Mouse (Mus musculus) adrenal gland, adult 2 months (tissue): ENCODE data around the gene BC017158. TPM values are rescaled to one million over a fixed set of nuclear protein-coding genes. Genes with fewer than 3 reads are reported as not detected.

Experiments
- DNase-seq: peaks from one replicate; pipeline ENCODE4 v3.0.0; 2021
- polyA plus RNA-seq: library from polyadenylated mRNA; depleted of rRNA; stranded (reverse); fragments of >200 nt; gene quantifications from 2 replicates; pipeline ENCODE4 v1.2.3, GENCODE M21; 2012
- total RNA-seq, 2 experiments: library from RNA; stranded (reverse); gene quantifications; 2 replicates each; pipeline ENCODE4 v1.2.3; 2021

Gene BC017158
- total and polyA plus RNA-seq, 3 experiments = 28.6 to 66.8 (median 33.0) TPM

DNA sequence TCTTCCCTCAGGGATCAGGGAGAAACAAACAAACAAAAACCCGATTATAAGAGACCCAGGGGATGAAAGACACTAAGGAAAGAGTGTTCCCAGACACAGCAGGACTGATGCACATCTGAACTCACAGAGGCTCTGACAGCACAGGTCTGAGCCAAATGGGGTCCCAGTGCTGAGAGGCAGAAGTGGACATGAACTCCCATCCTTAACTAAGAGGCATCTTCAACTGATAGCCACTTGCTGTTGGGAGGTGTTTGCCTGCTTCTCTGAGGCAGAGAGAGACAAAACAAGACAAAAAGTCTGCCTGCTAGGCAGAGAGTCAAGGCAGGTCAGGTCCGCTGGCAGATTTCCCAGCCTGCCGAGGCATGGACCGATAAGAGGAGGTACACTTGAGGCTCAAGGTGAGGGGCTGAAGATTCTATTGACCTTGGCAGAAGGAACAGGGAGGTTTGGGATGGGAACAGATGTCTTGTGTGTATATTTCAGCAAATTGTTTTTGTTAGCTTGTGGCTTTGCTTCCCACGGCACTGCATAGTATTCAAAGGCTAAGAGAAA, 41.1 kb downstream of the BC017158 start:
- DNase-seq = peak; percentile 41

DNA sequence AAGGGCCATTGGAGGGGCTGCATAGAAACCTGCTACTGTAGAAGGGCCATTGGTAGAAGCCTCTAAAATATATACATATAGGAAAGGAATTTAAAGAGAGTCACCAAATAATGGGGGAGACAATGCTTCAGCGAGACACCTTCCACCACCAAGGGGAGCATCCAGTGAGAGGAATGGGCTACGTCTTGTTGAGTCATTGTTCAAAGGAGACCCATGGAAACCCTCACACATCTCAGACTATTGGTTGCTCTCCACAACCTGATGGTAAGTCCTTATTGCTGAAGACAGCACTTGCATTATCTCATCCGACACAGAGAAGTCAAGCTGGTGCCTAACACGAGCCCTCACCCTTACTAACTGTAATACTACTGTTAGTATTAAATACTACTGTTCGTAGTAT, 42.2 kb downstream of the BC017158 start:
- DNase-seq = no peak

GRCm38 (mm10) chr7:128254978-128255377, 43.0 kb downstream of the BC017158 start:
- no peak for DNase-seq

GRCm38 (mm10) chr7:128252609-128253008, 45.4 kb downstream of the BC017158 start:
- DNase-seq = no peak

DNA sequence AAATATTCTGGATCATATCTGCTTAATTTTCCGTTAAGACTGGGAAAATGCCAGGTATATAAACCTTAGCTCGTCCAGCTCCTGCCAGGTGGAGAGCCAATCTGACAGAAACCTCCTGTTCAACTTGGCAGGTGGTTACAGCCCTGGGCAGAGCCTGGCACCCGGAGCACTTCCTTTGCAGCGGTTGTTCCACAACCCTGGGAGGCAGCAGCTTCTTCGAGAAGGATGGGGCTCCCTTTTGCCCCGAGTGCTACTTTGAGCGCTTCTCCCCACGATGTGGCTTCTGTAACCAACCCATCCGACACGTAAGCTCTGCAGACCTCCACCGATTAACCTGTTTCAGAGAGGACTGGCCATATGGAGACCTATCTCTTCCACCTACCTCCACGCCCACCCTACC, 46.0 kb downstream of the BC017158 start:
- no peak for DNase-seq

DNA sequence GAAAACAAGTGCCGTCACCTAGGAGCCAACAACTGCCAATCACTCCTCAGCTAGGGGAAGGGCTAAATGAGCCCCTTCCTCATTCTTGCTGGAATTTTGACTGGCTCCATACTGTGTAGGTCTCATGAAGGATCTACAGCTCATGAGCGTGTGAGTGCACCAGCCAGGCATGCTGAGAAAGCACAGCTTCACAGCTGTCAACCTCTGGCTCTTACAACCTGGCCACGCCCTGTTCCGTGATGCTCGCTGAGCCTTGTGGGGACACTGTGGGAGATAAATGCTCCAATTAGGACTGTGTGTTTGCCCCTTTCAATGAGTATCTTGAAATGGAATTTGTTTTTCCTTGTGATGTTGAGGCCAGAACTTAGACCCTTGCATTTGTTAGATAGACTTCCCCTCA, 48.0 kb downstream of the BC017158 start:
- no peak for DNase-seq

GRCm38 (mm10) chr7:128248081-128249042, 49.6 kb downstream of the BC017158 start:
- DNase-seq = no peak

DNA sequence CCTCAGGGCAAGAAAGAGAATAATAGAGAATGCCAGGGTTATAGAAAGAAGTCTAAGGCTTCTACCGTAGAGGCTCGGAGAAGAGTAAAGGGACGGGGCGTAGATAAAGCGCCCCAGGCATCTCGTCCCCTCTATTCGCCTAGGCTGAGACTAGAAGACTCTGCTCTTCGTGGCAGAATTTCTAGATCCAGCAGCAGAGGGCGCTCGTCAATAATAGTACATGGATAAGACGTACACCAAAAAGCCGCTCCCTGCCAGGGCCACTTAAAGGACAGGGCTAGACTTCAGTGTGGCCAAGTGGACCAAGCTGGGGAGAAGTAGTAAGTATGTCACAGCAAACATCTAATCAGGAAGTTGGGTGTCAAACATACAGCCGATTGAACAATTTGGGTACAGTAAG, 50.5 kb downstream of the BC017158 start:
- peak; percentile 85 for DNase-seq

DNA sequence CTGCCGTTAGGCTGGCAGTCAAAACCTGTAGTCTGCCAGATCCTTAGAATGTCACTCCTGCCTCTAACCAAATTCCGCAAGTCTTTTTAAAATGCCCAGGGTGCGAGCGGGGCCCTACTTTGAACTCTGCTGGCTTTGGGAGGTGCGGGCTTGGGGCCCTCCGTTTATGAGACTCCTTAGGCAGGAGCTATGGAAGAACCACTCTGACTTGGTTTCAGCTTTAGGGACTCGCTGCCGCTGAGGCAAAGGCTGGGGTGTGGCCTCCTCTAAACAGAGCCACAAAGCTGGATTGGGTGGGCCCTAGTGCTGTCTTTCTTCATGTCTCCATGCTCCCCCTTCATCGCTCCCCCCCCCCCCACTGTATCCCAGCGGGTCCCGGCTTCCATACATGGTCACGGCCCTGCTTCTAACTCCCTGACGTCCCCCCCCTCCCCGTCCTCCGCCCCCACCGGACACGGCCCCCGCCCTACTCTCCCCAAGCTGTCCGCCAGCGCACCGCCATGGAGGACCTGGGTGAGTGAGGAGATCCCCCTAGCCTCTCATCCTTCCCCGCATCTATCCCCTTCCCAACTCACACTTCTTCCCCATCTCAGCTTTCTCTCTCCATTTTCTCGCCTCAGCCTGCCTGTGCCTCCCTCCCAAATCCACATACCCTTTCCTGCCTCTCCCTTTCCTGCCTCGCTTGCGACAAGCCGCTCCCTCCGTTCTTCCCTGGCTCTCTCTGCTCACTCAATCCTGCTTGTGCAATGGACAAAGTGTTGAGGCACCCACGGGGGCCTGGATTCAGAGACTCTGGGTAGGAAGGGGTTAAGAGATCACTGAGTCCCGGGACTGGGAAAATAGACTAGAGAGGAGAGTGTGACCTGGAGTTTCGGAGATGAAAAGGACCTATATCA, 51.2 kb downstream of the BC017158 start, which contains the start of gene Tgfb1i1:
Tgfb1i1 (plus strand) TSS at position 317 of the 896 bp plus-strand sequence.
- peak; percentile 58 for DNase-seq

- DNase-seq = no peak
Observed at GRCm38 (mm10) chr7:128245547-128245946, 52.4 kb downstream of the BC017158 start.

DNA sequence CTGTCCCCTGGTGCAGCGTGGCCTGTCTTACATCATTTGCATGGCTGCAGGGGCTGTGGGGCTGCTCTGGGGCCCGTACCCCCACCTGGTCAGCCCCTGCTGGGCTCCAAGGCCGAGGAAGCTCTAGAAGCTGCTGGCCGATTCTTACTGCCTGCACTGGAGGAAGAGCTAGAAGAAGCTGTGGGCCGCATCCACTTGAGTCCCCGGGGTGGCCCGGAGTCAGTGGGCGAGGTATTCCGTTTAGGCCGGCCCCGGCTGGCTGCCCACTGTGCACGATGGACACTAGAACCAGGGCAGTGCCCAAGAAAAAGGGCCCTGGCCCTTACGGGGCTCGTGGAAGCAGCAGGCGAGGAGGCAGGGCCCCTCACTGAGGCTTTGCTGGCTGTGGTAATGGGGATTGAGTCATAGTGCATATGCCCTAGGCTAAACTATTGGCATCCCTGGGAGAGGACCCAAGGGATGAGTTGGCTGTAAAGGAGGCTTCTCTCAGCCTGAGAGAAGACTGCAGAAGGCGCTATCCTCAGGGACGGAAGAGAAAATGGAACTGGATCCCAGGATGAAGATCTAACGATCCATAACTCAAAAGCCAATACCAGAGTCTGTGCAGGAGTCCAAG, 53.5 kb downstream of the BC017158 start:
- no peak for DNase-seq

- no peak for DNase-seq
Observed at GRCm38 (mm10) chr7:128243921-128244320, 54.0 kb downstream of the BC017158 start.

DNA sequence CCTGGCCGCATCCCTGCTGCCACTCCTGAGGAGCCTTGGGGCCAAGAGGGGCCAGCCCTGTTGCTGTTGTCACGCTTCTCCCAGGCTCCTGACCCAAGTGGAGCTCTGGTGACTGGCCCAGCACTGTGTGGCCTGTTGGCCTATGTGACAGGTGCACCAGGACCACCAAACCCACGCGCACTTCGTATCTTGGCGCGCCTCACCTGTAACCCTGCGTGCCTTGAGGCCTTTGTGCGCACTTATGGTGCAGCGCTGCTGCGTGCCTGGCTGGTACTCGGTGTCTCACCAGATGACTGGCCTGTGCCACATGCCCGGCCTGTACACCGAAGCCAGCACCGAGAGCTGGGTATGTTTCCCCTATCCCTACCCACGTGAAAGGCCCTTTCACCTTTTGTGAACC, 55.6 kb downstream of the BC017158 start:
- no peak for DNase-seq

DNA sequence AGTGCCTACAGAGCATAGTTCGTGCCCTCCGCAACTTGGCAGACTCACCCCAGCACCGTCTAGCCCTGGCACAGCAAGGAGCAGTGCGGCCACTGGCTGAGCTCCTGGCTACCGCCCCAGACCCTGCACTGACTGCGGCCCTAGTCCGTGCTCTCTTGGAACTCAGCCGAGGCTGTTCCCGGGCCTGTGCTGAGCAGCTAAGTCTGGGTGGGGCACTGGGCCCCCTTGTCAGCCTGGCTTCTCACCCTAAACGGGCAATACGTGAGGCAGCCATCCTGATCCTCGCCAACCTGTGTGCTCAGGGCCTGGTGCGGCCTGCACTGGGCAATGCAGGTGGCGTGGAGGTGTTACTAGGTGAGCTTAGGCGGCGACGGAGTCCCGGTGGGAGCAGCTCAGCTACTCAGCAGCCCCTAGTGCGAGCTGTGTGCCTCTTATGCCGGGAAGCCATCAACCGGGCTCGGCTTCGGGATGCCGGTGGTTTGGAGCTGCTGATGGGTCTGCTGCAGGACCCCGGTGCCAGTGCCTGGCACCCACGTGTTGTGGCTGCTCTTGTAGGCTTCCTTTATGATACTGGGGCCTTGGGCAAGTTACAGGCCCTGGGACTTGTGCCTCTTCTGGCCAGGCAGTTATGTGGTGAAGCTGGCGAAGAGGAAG, 57.7 kb downstream of the BC017158 start:
- no peak for DNase-seq

- no peak for DNase-seq
Observed at GRCm38 (mm10) chr7:128238991-128239390, 59.0 kb downstream of the BC017158 start.

DNA sequence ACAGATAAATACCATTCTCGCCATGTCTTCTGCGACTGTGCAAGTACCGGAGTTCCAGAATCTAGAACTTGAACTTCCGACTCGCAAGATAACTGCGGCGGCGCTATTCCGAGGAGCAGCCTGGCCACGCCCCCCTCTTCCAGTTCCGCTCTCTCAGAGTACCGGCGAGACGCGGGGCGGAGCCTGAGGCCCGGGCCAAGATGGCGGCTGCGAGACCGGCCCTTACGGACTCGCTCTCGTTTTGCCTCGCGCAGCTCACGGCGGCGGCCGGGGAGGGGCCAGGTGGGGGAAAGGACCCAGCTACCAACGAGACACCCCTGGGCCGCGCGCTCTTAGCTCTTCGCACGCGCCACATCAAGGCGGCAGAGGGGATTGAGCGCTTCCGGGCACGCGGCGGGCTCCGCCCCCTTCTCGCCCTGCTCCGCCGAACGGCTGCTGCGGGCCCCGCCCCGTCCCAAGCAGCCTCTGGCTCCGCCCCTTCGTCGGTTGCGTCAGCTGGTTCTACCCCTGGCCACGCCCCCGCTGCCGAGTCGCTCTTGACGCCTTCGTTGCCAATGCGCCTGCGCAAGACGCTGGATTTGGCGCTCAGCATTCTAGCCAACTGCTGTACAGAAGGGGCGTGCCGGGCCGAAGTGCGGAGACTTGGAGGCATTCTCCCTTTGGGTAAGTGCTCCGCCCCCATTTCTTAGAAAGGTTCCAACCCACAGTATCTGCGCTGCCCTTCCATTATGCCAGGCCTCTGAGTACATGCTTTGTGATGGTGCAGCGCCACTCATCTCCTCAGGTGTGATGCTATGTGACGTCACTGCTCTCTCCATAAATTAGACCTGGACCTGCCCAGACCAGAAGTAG, 59.8 kb downstream of the BC017158 start, which contains the start of gene 9130023H24Rik:
9130023H24Rik (minus strand) TSS at position 105 of the 852 bp plus-strand sequence.
- peak; percentile 100 for DNase-seq

DNA sequence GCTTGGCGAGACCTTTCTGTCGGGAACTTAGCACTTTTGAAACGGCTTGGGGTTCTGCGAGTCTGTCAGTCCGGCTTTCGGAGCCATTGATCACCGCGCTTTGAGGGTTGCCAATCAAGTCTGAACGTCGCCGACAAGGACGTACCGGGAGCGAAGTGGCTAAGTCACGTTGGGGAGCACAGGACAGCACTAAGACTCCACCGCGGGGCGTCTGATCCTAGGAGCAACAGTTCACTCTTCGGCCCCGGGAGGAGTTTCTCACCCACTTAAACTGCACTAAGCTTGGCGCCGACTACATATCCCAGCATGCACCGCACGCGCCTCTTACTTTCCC, 60.4 kb downstream of the BC017158 start:
- DNase-seq = no peak

- peak; percentile 90 for DNase-seq
Observed at GRCm38 (mm10) chr7:128236856-128237592, 60.9 kb downstream of the BC017158 start, which contains the start of gene Armc5. Armc5 (plus strand) TSS chr7:128237342.

DNA sequence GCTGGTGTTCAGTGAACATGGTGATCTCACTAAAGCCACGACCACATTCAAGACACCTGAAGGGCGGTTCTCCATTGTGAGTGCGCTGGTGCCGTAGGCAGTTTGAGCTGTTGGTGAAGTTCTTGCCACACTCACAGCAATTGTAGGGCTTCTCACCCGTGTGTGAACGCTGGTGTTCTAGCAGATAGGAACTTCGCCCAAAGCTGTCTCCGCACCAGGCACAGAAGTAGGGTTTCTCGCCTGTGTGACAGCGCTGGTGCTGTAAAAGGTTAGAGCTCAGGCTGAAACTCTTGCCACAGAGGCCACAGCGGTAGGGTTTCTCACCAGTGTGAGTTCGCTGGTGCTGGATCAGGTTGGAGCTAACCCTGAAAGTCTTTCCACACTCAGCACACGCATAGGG, 61.5 kb downstream of the BC017158 start:
- DNase-seq = no peak

DNA sequence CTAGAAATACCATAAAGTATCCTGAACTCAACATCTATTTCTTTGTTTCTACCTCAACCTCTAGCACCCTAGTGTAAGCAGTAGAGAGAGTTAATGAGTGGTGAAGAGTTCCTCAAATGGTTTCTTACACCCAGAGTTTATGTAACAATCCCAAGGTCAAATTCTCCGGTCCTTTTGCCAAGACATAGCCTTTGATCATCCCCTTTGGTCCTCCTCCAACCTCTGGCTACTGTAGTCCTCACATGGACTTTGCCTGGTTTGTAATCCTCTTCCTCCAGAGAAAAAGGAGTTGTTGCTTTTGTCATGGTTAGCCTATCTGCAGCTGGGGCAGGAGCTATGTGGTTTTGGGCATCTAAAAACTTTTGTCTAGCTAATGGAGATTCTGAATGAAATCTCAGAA, 62.5 kb downstream of the BC017158 start:
- peak; percentile 40 for DNase-seq
